Mouse (Mus musculus) adipocyte (in vitro differentiated cells): ENCODE results near the gene Trim15.
A peak's percentile ranks its signal among the peaks of the same experiment; 100 is the strongest.

Experiments used
- DNase-seq: peaks from one replicate; pipeline ENCODE4 v3.0.0-alpha.2; 2016; ENCODE audit warnings: low spot score

The Trim15 gene

GRCm38 (mm10) chr17:36869284-36869954, 2.4 kb upstream of the Trim15 start, which contains the start of gene Trim10:
Trim10 (plus strand) TSS chr17:36869574.
- DNase-seq: no peak

- DNase-seq: no peak
Measured at GRCm38 (mm10) chr17:36868836-36869235, 1.8 kb upstream of the Trim15 start.

- DNase-seq: no peak
Measured at GRCm38 (mm10) chr17:36861680-36862079, 5.3 kb downstream of the Trim15 start.

DNA sequence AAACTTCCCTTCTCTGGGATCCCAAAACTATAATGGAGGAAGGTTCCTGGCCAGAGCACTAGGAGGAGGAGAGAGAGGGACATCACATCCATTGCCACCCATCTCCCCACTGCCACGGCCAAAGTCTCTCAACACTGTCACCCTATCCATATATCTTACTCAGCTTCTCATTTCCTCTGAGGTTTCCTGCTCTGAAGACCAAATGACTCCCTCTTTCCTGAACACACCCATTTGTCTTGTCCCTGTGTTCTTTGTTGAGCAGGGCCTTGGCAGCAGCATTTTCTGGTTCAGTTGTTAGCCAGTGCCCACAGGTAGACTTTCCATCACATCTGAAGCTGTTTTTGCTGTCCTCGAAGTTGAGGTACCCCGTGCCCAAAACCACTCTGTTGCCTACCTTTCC, 8.8 kb downstream of the Trim15 start:
- no peak for DNase-seq

GRCm38 (mm10) chr17:36856236-36856635, 10.8 kb downstream of the Trim15 start:
- DNase-seq: peak; percentile 45

- no peak for DNase-seq
Measured at GRCm38 (mm10) chr17:36855484-36855883, 11.5 kb downstream of the Trim15 start.

- DNase-seq: no peak
Measured at GRCm38 (mm10) chr17:36851627-36852026, 15.4 kb downstream of the Trim15 start.

- DNase-seq: no peak
Measured at GRCm38 (mm10) chr17:36851200-36851599, 15.8 kb downstream of the Trim15 start.

GRCm38 (mm10) chr17:36849992-36850391, 17.0 kb downstream of the Trim15 start:
- DNase-seq: no peak

- DNase-seq: no peak
Measured at GRCm38 (mm10) chr17:36848911-36849310, 18.1 kb downstream of the Trim15 start.

DNA sequence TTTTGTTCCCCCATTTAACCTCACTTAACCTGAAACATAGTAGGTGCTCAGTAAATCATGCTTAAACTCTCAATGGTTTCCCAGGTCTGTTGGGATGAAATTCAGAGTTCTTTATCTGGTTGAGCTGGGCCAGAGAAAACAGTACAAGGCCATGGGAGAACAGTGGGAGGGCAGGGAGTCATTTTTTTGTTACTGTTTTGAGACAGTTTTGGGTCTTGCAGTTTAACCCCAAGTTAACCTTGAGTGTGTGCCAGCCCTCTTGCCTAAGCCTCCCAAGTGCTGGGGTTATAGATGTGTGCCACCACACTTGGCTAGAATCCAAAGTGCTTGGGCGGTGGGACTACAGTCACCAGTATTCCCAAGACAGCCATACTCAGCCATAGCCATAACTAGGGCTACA, 22.3 kb downstream of the Trim15 start:
- peak; percentile 64 for DNase-seq

DNA sequence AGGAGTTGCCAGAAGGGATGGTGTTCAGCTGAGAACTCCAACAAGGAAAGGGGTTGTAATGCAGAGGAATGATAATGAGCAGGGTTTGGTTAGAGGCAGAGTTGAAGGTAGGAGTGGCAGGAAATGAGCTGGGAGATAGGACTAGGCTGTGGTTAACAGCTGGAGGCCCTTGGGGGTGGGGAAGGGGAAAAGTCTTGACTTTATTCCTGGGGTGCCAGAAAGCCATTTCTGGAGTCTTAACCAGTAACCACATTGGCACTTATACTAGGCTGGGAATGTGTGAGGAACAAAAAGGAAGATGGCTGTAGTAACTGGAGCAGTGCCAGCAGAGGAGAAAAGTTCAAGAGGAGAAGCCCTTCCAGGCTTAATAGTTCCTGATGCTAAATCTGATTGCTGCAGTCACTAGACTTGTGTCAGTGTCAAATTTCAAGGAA, 22.7 kb downstream of the Trim15 start:
- peak; percentile 54 for DNase-seq

DNA sequence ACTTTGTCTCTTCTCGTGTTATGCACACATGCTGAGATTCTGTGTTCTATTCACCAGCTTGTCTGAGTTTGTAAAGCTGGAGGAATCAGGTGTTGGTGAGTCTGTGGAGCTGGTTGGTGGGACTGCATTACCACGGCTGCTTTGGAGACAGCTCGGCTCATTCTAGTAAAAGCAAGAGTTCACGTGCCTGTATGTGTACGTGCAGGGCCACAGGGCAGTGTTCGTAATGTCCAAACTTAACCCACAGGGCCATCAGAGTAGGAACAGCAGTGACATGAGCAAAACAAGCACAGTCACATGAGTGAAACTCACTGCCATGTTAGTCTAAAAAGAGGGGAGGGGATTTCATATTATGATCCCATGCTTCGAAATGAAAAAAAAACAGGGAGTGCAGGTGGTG, 23.3 kb downstream of the Trim15 start:
- no peak for DNase-seq

DNA sequence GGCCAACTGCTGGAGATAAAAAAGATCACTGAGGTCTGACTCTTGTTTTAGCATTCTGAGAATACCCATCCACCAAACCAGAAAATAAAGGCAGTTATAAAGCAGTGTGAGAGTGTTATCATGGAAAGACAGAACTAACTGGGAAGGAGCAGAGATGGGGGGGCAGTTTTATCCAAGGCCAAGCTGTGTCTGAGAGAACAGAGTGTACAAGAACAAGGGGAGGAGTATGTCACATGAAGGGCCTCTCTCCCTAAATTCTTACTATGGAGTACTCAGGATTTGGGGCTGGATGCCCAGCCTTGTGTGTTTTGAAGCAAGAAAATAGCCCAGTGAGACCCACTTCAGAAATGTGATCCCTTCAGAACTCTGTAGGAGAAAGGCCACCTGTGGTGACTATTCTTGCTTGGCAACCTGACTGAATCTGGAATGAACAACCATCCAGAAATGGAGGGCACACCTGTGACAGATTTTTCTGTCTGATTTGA, 26.0 kb downstream of the Trim15 start:
- DNase-seq: no peak

- DNase-seq: no peak
Measured at GRCm38 (mm10) chr17:36839931-36840330, 27.1 kb downstream of the Trim15 start.

DNA sequence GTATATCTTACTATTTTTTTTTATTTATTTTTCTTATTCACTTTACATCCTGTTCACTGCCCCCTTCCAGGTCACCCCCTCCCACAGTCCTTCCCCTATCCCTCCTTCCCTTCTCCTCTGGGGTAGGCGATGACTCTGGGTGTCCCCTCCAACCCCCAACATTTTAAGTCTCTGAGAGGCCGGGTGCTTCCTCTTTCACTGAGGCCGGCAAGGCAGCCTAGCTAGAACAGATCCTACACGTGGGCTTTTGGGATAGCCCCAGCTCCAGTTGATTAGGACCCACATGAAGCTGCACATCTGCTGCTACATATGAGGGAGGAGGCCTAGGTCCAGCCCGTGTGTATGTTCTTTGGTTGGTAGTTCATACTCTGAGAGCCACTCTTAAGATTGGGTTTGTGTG, 28.0 kb downstream of the Trim15 start:
- no peak for DNase-seq

- peak; percentile 100 for DNase-seq
Measured at GRCm38 (mm10) chr17:36836874-36837647, 29.9 kb downstream of the Trim15 start, which contains the start of gene Trim26. Trim26 (plus strand) TSS chr17:36837134.

DNA sequence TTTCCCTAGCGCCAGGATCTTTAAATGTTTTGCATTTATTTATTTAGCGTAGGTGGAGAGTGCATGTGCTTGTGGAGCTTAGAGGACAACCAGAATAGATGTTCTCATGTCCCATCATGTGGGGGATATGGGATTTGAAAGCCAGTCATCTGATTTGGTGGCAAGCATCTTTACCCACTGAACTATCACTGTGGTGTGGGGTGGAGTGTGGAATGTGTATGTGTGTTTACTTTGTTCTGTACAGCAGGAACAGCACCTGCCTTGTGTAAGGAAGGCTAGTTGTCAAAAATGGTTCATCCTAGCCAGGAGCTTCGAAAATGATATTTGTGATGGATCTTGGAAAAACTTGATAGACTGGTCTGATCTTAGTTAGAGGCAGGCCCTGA, 30.6 kb downstream of the Trim15 start:
- no peak for DNase-seq

GRCm38 (mm10) chr17:36835591-36836426, 31.2 kb downstream of the Trim15 start:
- peak; percentile 90 for DNase-seq

DNA sequence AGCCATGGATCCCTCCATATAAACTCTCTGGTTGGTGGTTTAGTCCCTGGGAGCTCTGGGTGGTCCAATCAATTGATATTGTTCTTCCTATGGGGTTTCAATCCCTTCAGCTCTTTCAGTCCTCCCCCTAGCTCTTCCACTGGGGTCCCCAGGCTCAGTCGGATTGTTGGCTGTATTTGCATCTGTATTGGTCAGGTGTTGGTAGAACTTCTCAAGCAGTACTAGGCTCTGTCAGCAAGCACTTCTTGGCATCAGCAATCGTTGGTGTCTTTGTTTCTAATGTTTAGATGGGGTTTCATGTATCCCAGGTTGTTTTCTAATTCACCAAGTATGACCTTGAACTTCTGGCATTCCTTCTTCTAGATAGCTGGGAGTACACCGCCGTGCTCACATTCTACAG, 34.3 kb downstream of the Trim15 start:
- no peak for DNase-seq

GRCm38 (mm10) chr17:36830470-36830869, 36.5 kb downstream of the Trim15 start:
- DNase-seq: no peak

DNA sequence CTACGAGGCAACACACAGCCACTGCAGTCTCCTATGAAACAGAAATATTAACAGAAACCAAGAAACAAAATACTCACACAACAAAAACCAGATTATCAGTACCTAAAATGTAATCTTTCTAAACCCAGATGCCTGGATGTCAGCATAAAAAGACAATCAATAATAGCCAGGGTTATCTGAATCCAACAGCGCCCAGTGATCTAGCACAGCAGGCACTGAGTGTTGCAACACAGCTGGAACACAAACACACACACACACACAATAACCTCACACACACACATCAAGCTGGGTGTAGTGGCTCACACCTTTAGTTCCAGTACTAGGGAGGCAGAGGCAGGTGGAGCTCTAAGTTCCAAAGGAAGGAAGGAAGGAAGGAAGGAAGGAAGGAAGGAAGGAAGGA, 38.5 kb downstream of the Trim15 start:
- no peak for DNase-seq
